8 mouse cellular contexts compared by ENCODE assay signal in the genomic region with DNA sequence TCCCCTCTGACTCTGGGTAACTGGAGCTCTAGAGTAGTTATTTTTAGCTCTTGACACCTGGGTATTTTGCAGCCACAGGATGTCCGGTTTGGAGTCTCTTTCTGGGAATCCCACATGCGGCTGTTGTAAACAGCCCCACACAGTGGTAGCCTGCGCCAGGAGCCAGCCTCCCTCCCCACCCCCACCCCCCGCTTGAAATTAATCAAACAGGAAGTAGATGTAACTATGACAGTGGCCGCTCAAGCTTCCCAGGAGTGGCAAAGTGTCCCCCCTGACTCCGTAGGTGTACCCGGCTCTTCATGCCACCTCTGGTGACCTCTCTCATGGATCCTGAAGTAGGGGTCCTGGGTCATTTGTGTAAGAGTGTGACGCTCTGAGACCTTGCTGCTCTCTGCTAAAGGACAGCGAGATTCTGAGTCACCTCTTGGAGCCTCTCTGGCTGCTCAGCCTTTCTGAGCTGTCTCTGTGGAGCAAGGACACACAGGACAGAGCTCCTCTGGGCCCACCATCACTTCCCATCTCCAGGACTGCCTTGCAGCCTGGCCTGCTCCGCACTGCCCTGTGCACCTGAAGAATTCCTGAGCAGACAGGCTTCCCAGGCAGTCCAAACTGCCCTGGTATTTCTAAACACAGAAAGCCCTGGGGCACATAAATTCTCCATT. TPM values are rescaled to one million over a fixed set of nuclear protein-coding genes. Genes with fewer than 3 reads are reported as not detected.
DNase-seq lines count a peak whose midpoint lies in the region; ATAC-seq and TF ChIP-seq lines count a peak whose summit lies in the region.

No protein-coding gene starts in this region.

- DNase-seq in adrenal gland, adult (ENCODE audit: inconsistent age in 2 of 2, low spot score in 1 of 2), result peak; percentile 84 to 94
- DNase-seq in adrenal gland, postnatal 4 days (ENCODE audit: low spot score in 2 of 2), result no peak
- DNase-seq in CH12.LX (ENCODE audit: extremely low read depth), result peak; percentile 85
- DNase-seq in heart, adult 2 months, result peak; percentile 59 to 70
- DNase-seq in kidney, postnatal 14 days, result peak; percentile 61
- DNase-seq in right cerebral cortex, adult 18-20 months, result no peak
- DNase-seq in testis, postnatal 14 days (ENCODE audit: low spot score), result no peak

- intact Hi-C loops in heart, adult 2 months (cut with DNase I), result loop anchor here (1.0 kb wide), 1 partner anchor 10 kb away; no protein-coding TSS in a partner anchor

- TF ChIP-seq POLR2A in CH12.LX (IDR thresholded peaks at IDR 0.05; ENCODE audit: low read depth, low read length), result peak; percentile 10; the same call in 1 of the 2 replicates
- no peak for TF ChIP-seq POLR2A in heart, adult 2 months (IDR thresholded peaks at IDR 0.05; ENCODE audit: insufficient read depth, low read depth, low read length)

- H3K27me3 ChIP-seq in CH12.LX (replicated peaks), result no peaks in the 10 kb centered on the region
- no peaks in the 10 kb centered on the region for H3K27me3 ChIP-seq in heart, adult 2 months (ENCODE audit: control insufficient read depth, insufficient read depth, low read length)
- H3K27me3 ChIP-seq in neural tube, embryonic 15.5 days (replicated peaks), result no peaks in the 10 kb centered on the region

- WGBS in heart, adult 2 months, result 12% methylated on average over 10 of the region's 10 CpGs
- 63% methylated on average over 10 of the region's 10 CpGs for WGBS in neural tube, embryonic 15.5 days

- peak overlapping the region; percentile 88 for H3K27ac ChIP-seq in CH12.LX (ENCODE audit: insufficient read depth, low read depth)
- peak overlapping the region; percentile 88 for H3K27ac ChIP-seq in heart, adult 2 months
- H3K27ac ChIP-seq in neural tube, embryonic 15.5 days (replicated peaks), result 0 out of 2 replicates have a peak overlapping the region, but pooled peaks have one; percentile 4

- ATAC-seq in neural tube, embryonic 15.5 days (ENCODE audit: low FRiP score), result no peak

- TF ChIP-seq EP300 in CH12.LX (IDR thresholded peaks at IDR 0.05; ENCODE audit: low read length), result peak; percentile 53; the same call in 1 of the 2 replicates
- peak; percentile 82; the same call in 1 of the 2 replicates for TF ChIP-seq EP300 in heart, adult 2 months (IDR thresholded peaks at IDR 0.05; ENCODE audit: insufficient read depth, low read depth, low read length)

- TF ChIP-seq CTCF in CH12.LX (conservative IDR thresholded peaks at IDR 0.05 in 1 of 2, IDR thresholded peaks at IDR 0.05 in 1 of 2; ENCODE audit: low read depth in 2 of 2, low read length in 2 of 2), result peak in 1 of 2 experiments; percentile 40; a peak in 1 of 4 replicates
- TF ChIP-seq CTCF in heart, adult 2 months (IDR thresholded peaks at IDR 0.05), result peak; percentile 58

- H3K9me3 ChIP-seq in CH12.LX (replicated peaks; ENCODE audit: low read length), result no peaks in the 10 kb centered on the region
- no peaks in the 10 kb centered on the region for H3K9me3 ChIP-seq in neural tube, embryonic 15.5 days (replicated peaks)

- peaks cover 59 to 90% of the 10 kb centered on the region in 2 experiments for H3K4me1 ChIP-seq in CH12.LX (ENCODE audit: control insufficient read depth in 1 of 2, insufficient read depth in 2 of 2)
- H3K4me1 ChIP-seq in heart, adult 2 months (ENCODE audit: control insufficient read depth, insufficient read depth, low read length), result peaks cover 47% of the 10 kb centered on the region
- peaks cover 64% of the 10 kb centered on the region for H3K4me1 ChIP-seq in neural tube, embryonic 15.5 days

- dilution Hi-C loops in CH12.LX (cut with MboI; ENCODE audit: extremely low pct_ligation_motif_present, extremely low pct_unique_long_range_greater_than_20kb, low sequenced_read_pairs), result no loop called here

- H3K79me2 ChIP-seq in CH12.LX (replicated peaks; ENCODE audit: control insufficient read depth, extremely low read depth, insufficient read depth, poor library complexity, severe bottlenecking), result peaks cover 24% of the 10 kb centered on the region
- H3K79me2 ChIP-seq in heart, adult 2 months (replicated peaks; ENCODE audit: control insufficient read depth, insufficient read depth, low read length), result peaks cover 5% of the 10 kb centered on the region

- peaks cover 5 to 42% of the 10 kb centered on the region in 2 experiments for H3K36me3 ChIP-seq in CH12.LX (replicated peaks in 1 of 2; ENCODE audit: control insufficient read depth in 1 of 2, insufficient read depth in 1 of 2, low read length in 1 of 2)
- H3K36me3 ChIP-seq in heart, adult 2 months (ENCODE audit: control insufficient read depth, insufficient read depth, low read length), result peaks cover 23% of the 10 kb centered on the region
- H3K36me3 ChIP-seq in neural tube, embryonic 15.5 days, result no peaks in the 10 kb centered on the region

- in situ Hi-C loops in CH12.LX (cut with MboI; ENCODE audit: low pct_ligation_motif_present, low pct_unique_long_range_greater_than_20kb, low sequenced_read_pairs), result no loop called here

- H3K4me2 ChIP-seq in CH12.LX (ENCODE audit: insufficient read depth, low read depth, poor library complexity, severe bottlenecking), result peak overlapping the region; percentile 74
- no peak overlapping the region for H3K4me2 ChIP-seq in neural tube, embryonic 15.5 days

- H3K4me3 ChIP-seq in CH12.LX (replicated peaks in 1 of 3; ENCODE audit: low read depth in 2 of 3, low read length in 2 of 3, poor library complexity in 1 of 3), result peak overlapping the region in 1 of 3 experiments; percentile 27
- peak overlapping the region; percentile 27 for H3K4me3 ChIP-seq in heart, adult 2 months
- H3K4me3 ChIP-seq in neural tube, embryonic 15.5 days (replicated peaks), result no peak overlapping the region

- peak; percentile 1 for TF ChIP-seq RAD21 in CH12.LX (IDR thresholded peaks at IDR 0.05; ENCODE audit: low read depth, low read length)

- H3K9ac ChIP-seq in CH12.LX (ENCODE audit: insufficient read depth, low read depth), result peak overlapping the region; percentile 48
- no peak overlapping the region for H3K9ac ChIP-seq in heart, adult 2 months (ENCODE audit: low read depth, low read length)
- no peak overlapping the region for H3K9ac ChIP-seq in neural tube, embryonic 15.5 days (replicated peaks)

TF ChIP-seq in CH12.LX, 34 proteins besides CTCF, POLR2A, EP300 and RAD21 (continues in another document):
- TF ChIP-seq ELF1 (IDR thresholded peaks at IDR 0.05; ENCODE audit: low read depth, low read length), result peak; percentile 74
- TF ChIP-seq TBP (conservative IDR thresholded peaks at IDR 0.05; ENCODE audit: low read depth, low read length), result 0 out of 2 replicates have a peak, but pooled peaks have one; percentile 17
- no peak for TF ChIP-seq USF2 (conservative IDR thresholded peaks at IDR 0.05; ENCODE audit: low read depth, low read length)
- no peak; the same call in 1 of the 2 replicates for TF ChIP-seq SMC3 (IDR thresholded peaks at IDR 0.05; ENCODE audit: low read depth, low read length)
- peak; percentile 88 for TF ChIP-seq ETS1 (conservative IDR thresholded peaks at IDR 0.05; ENCODE audit: low read depth, low read length)
- no peak for TF ChIP-seq USF1 (IDR thresholded peaks at IDR 0.05; ENCODE audit: low read depth, low read length)
- peak; percentile 77 for TF ChIP-seq SIN3A (IDR thresholded peaks at IDR 0.05; ENCODE audit: low read length)
- TF ChIP-seq ZNF384 (IDR thresholded peaks at IDR 0.05; ENCODE audit: low read depth, low read length), result no peak
- TF ChIP-seq UBTF (IDR thresholded peaks at IDR 0.05; ENCODE audit: low read depth, low read length), result no peak
- no peak for TF ChIP-seq ZC3H11A (IDR thresholded peaks at IDR 0.05; ENCODE audit: low read depth, low read length)
- TF ChIP-seq RCOR1 (conservative IDR thresholded peaks at IDR 0.05; ENCODE audit: low read depth, low read length), result no peak
- 0 out of 2 replicates have a peak, but pooled peaks have one; percentile 15 for TF ChIP-seq MYC (IDR thresholded peaks at IDR 0.05; ENCODE audit: low read depth, low read length)
- peak; percentile 37; the same call in 1 of the 2 replicates for TF ChIP-seq MAX (IDR thresholded peaks at IDR 0.05; ENCODE audit: low read length)
- TF ChIP-seq HCFC1 (IDR thresholded peaks at IDR 0.05; ENCODE audit: low read depth, low read length), result 0 out of 2 replicates have a peak, but pooled peaks have one; percentile 21
- peak; percentile 65; the same call in 1 of the 2 replicates for TF ChIP-seq MXI1 (IDR thresholded peaks at IDR 0.05; ENCODE audit: low read depth, low read length)
- TF ChIP-seq E2F4 (IDR thresholded peaks at IDR 0.05; ENCODE audit: insufficient replicate concordance, low read depth, low read length), result no peak
- no peak for TF ChIP-seq ZKSCAN1 (IDR thresholded peaks at IDR 0.05; ENCODE audit: borderline replicate concordance, low read depth, low read length)
- no peak for TF ChIP-seq JUND (conservative IDR thresholded peaks at IDR 0.05; ENCODE audit: low read depth, low read length)
- peak; percentile 97 for TF ChIP-seq MEF2A (IDR thresholded peaks at IDR 0.05; ENCODE audit: borderline replicate concordance, low read depth, low read length)
- TF ChIP-seq BHLHE40 (IDR thresholded peaks at IDR 0.05; ENCODE audit: low read depth, low read length), result peak; percentile 75
- no peak for TF ChIP-seq CHD1 (IDR thresholded peaks at IDR 0.05; ENCODE audit: low read depth, low read length)

RNA-seq across cellular contexts. Expression of a gene that starts 22.9 kb away (rescaled TPM):
- 100 to 1,000 TPM; 116 to 120 TPM for total RNA-seq in adrenal gland, postnatal 4 days (2021)
- 18.0 and 21.7 TPM in 2 replicates for total RNA-seq in CH12.LX (2012; rRNA removed)
- total RNA-seq in CH12.LX (2014; rRNA removed), result 17.7 and 19.8 TPM in 2 replicates
- polyA plus RNA-seq in CH12.LX (2012; ENCODE audit: insufficient read length, low read depth), result 47.8 and 55.2 TPM in 2 replicates
- total RNA-seq in heart, adult 2 months (2021), result 10 to 100 TPM; 23.7 to 25.7 TPM
- polyA plus RNA-seq in heart, adult 2 months (2012; rRNA removed), result 54.9 and 61.8 TPM in 2 replicates
- polyA plus RNA-seq in neural tube, embryonic 15.5 days (2015; fragmentation: Nextera tagmentation; extraction: Ambion mirVana), result 26.5 and 32.1 TPM in 2 replicates

RNA-seq across cellular contexts. Expression of a gene that starts 43.1 kb away (rescaled TPM):
- total RNA-seq in adrenal gland, postnatal 4 days (2021), result 10 to 100 TPM; 83.0 to 91.7 TPM
- total RNA-seq in CH12.LX (2012; rRNA removed), result 35.0 and 39.4 TPM in 2 replicates
- total RNA-seq in CH12.LX (2014; rRNA removed), result 23.2 and 25.4 TPM in 2 replicates
- 50.6 and 56.0 TPM in 2 replicates for polyA plus RNA-seq in CH12.LX (2012; ENCODE audit: insufficient read length, low read depth)
- 10 to 100 TPM; 72.7 to 73.0 TPM for total RNA-seq in heart, adult 2 months (2021)
- 82.8 and 85.3 TPM in 2 replicates for polyA plus RNA-seq in heart, adult 2 months (2012; rRNA removed)
- 99.0 and 101 TPM in 2 replicates for polyA plus RNA-seq in neural tube, embryonic 15.5 days (2015; fragmentation: Nextera tagmentation; extraction: Ambion mirVana)

RNA-seq across cellular contexts. Expression of a gene that starts 53.7 kb away (rescaled TPM):
- 10 to 100 TPM; 19.2 to 27.9 TPM for total RNA-seq in adrenal gland, postnatal 4 days (2021)
- 2.8 and 3.4 TPM in 2 replicates for total RNA-seq in CH12.LX (2012; rRNA removed)
- total RNA-seq in CH12.LX (2014; rRNA removed), result 2.2 and 3.2 TPM in 2 replicates
- polyA plus RNA-seq in CH12.LX (2012; ENCODE audit: insufficient read length, low read depth), result 1.7 and 2.5 TPM in 2 replicates
- 10 to 100 TPM; 21.5 to 27.9 TPM for total RNA-seq in heart, adult 2 months (2021)
- 44.4 and 57.0 TPM in 2 replicates for polyA plus RNA-seq in heart, adult 2 months (2012; rRNA removed)
- 12.5 and 19.5 TPM in 2 replicates for polyA plus RNA-seq in neural tube, embryonic 15.5 days (2015; fragmentation: Nextera tagmentation; extraction: Ambion mirVana)

Comparison
In these comparisons a context has a peak if more than half of its experiments do, and no peak if none do; other contexts are left out.
1. DNase-seq: peak in adrenal gland, adult (2 of 2), CH12.LX (single experiment), heart, adult 2 months (2 of 2) and kidney, postnatal 14 days (single experiment); none in adrenal gland, postnatal 4 days (0 of 2), right cerebral cortex, adult 18-20 months (single experiment) and testis, postnatal 14 days (single experiment).
2. H3K27ac ChIP-seq: peak in every context shown above with its lines; median percentile 88 in CH12.LX; 88 in heart, adult 2 months; 4 in neural tube, embryonic 15.5 days.
3. RNA of a gene that starts 22.9 kb away (total RNA-seq): 116 to 120 TPM in adrenal gland, postnatal 4 days; 23.7 to 25.7 TPM in heart, adult 2 months and 17.7 to 21.7 TPM in CH12.LX; every median in the first group is over 4 times any median in the second.
4. RNA of a gene that starts 53.7 kb away (total RNA-seq): 19.2 to 27.9 TPM in adrenal gland, postnatal 4 days and 21.5 to 27.9 TPM in heart, adult 2 months; 2.2 to 3.4 TPM in CH12.LX; every median in the first group is over 4 times any median in the second.